In the genomic region with DNA sequence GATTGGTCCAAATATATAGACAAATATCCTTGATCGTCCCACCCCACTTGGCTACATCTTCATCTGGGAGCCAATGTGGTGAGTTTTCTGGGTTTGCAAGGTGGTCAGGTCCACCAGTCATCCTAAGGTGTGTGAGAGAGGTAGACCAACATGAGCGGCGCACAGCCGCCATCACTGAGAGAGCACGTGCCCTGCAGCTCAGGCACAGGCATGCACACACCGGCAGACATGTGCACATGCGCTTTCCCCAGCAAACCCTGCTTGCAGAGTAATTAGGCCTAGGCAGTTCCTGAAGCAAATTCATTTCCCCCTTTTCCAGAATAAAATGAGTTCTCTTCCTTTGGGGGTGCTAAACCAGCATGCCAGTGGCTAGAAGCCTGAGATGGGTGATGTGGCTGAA, we compare ENCODE assay signal across 14 mouse cellular contexts. TPM values are rescaled to one million over a fixed set of nuclear protein-coding genes. Genes with fewer than 3 reads are reported as not detected.
DNase-seq lines count a peak whose midpoint lies in the region; ATAC-seq and TF ChIP-seq lines count a peak whose summit lies in the region.
"Had no signal": no experiment of that assay in that cellular context is flagged by ENCODE, and none has a peak within 500 bp of the region (broad histone marks: within the 10 kb centered on the region; RNA-seq: fewer than 3 reads in every experiment).

No protein-coding gene starts in this region.

- peaks cover 76% of the 10 kb centered on the region for H3K4me1 ChIP-seq in heart, embryonic 10.5 days
- peaks cover 17% of the 10 kb centered on the region for H3K4me1 ChIP-seq in megakaryocyte, embryonic 14.5 days
- peaks cover 34% of the 10 kb centered on the region for H3K4me1 ChIP-seq in hindbrain, embryonic 16.5 days (ENCODE audit: control insufficient read depth, insufficient read depth, low read depth, low read length)
- peaks cover 15% of the 10 kb centered on the region for H3K4me1 ChIP-seq in midbrain, postnatal 0 days (ENCODE audit: insufficient read depth, low read length)

- no peaks in the 10 kb centered on the region for H3K36me3 ChIP-seq in heart, embryonic 10.5 days
- H3K36me3 ChIP-seq in megakaryocyte, embryonic 14.5 days (replicated peaks; ENCODE audit: low read length): no peaks in the 10 kb centered on the region
- no peaks in the 10 kb centered on the region for H3K36me3 ChIP-seq in hindbrain, embryonic 16.5 days (ENCODE audit: control insufficient read depth, insufficient read depth, low read length)
- no peaks in the 10 kb centered on the region for H3K36me3 ChIP-seq in midbrain, postnatal 0 days (ENCODE audit: insufficient read depth, low read length)
- H3K36me3 ChIP-seq: embryonic facial prominence, embryonic 12.5 days; liver, embryonic 13.5 days; neural tube, embryonic 12.5 days; stomach, embryonic 15.5 days had no signal

- no peak for DNase-seq in heart, embryonic 10.5 days (ENCODE audit: low spot score)
- DNase-seq in heart, adult 18-20 months: no peak
- DNase-seq in midbrain, postnatal 0 days (ENCODE audit: low spot score): peak; percentile 63
- DNase-seq in layer of hippocampus, postnatal 36 days: no peak
- no peak for DNase-seq in thymus, postnatal 14 days
- DNase-seq: adrenal gland, postnatal 25 days; B cell, adult 2 months; liver, embryonic 13.5 days had no signal

- H3K4me3 ChIP-seq in heart, embryonic 10.5 days: no peak overlapping the region
- H3K4me3 ChIP-seq in megakaryocyte, embryonic 14.5 days (replicated peaks): peak overlapping the region; percentile 21
- H3K4me3 ChIP-seq in hindbrain, embryonic 16.5 days (ENCODE audit: low read length): no peak overlapping the region
- no peak overlapping the region for H3K4me3 ChIP-seq in midbrain, postnatal 0 days (ENCODE audit: low read depth, low read length)
- H3K4me3 ChIP-seq: embryonic facial prominence, embryonic 12.5 days; liver, embryonic 13.5 days; neural tube, embryonic 12.5 days; stomach, embryonic 15.5 days had no signal

- no peak for ATAC-seq in megakaryocyte, adult 5-6 weeks (ENCODE audit: poor library complexity, severe bottlenecking)
- ATAC-seq in hindbrain, embryonic 16.5 days: peak; percentile 52; the same call in 1 of the 2 replicates
- ATAC-seq in midbrain, postnatal 0 days (ENCODE audit: low FRiP score): peak; percentile 38; the same call in 1 of the 2 replicates

- 81% methylated on average over 7 of the region's 7 CpGs for WGBS in heart, embryonic 10.5 days
- 73% methylated on average over 7 of the region's 7 CpGs for WGBS in hindbrain, embryonic 16.5 days
- WGBS in midbrain, postnatal 0 days: 51% methylated on average over 7 of the region's 7 CpGs

- 0 out of 2 replicates have a peak overlapping the region, but pooled peaks have one; percentile 17 for H3K27ac ChIP-seq in heart, embryonic 10.5 days
- H3K27ac ChIP-seq in hindbrain, embryonic 16.5 days (ENCODE audit: low read depth, low read length): peak overlapping the region; percentile 58
- H3K27ac ChIP-seq in midbrain, postnatal 0 days (ENCODE audit: low read depth, low read length): peak overlapping the region; percentile 57
- H3K27ac ChIP-seq: embryonic facial prominence, embryonic 12.5 days; liver, embryonic 13.5 days; neural tube, embryonic 12.5 days; stomach, embryonic 15.5 days had no signal

- no peaks in the 10 kb centered on the region for H3K9me3 ChIP-seq in heart, embryonic 10.5 days
- H3K9me3 ChIP-seq in megakaryocyte, embryonic 14.5 days: no peaks in the 10 kb centered on the region
- no peaks in the 10 kb centered on the region for H3K9me3 ChIP-seq in hindbrain, embryonic 16.5 days (ENCODE audit: control insufficient read depth, low read length)
- H3K9me3 ChIP-seq in midbrain, postnatal 0 days (ENCODE audit: low read length): no peaks in the 10 kb centered on the region
- H3K9me3 ChIP-seq: embryonic facial prominence, embryonic 12.5 days; liver, embryonic 13.5 days; neural tube, embryonic 12.5 days; stomach, embryonic 15.5 days had no signal

- H3K9ac ChIP-seq in hindbrain, embryonic 16.5 days (ENCODE audit: low read depth, low read length): peak overlapping the region; percentile 52
- H3K9ac ChIP-seq in midbrain, postnatal 0 days (replicated peaks; ENCODE audit: low read length, poor library complexity, severe bottlenecking): 0 out of 2 replicates have a peak overlapping the region, but pooled peaks have one; percentile 19
- H3K9ac ChIP-seq: embryonic facial prominence, embryonic 12.5 days; liver, embryonic 13.5 days; neural tube, embryonic 12.5 days; stomach, embryonic 15.5 days had no signal

- TF ChIP-seq CTCF in midbrain, postnatal 0 days (IDR thresholded peaks at IDR 0.05): no peak

- peaks cover 32% of the 10 kb centered on the region for H3K27me3 ChIP-seq in heart, embryonic 10.5 days (ENCODE audit: insufficient read depth, poor library complexity, severe bottlenecking)
- H3K27me3 ChIP-seq in megakaryocyte, embryonic 14.5 days (replicated peaks): peaks cover 41% of the 10 kb centered on the region
- H3K27me3 ChIP-seq in hindbrain, embryonic 16.5 days (replicated peaks; ENCODE audit: control insufficient read depth, insufficient read depth, low read length): no peaks in the 10 kb centered on the region
- H3K27me3 ChIP-seq in midbrain, postnatal 0 days (ENCODE audit: insufficient read depth, low read length): no peaks in the 10 kb centered on the region
- H3K27me3 ChIP-seq: stomach, embryonic 15.5 days had no signal

- H3K4me2 ChIP-seq in hindbrain, embryonic 16.5 days (ENCODE audit: low read length): peak overlapping the region; percentile 42; the same call in 1 of the 2 replicates
- no peak overlapping the region for H3K4me2 ChIP-seq in midbrain, postnatal 0 days (ENCODE audit: low read depth, low read length, poor library complexity, severe bottlenecking)
- H3K4me2 ChIP-seq: liver, embryonic 13.5 days had no signal

RNA-seq across cellular contexts. Expression of a gene that starts 55.8 kb away (rescaled TPM):
- polyA plus RNA-seq in heart, embryonic 10.5 days (2016; fragmentation: Nextera tagmentation; extraction: Ambion mirVana): 127 and 143 TPM in 2 replicates
- total RNA-seq in heart, adult 18-20 months (2021): 10 to 100 TPM; 54.4 to 59.6 TPM
- polyA plus RNA-seq in megakaryocyte, embryonic 14.5 days (2012; ENCODE audit: insufficient read depth, low replicate concordance): 10.0 and 11.0 TPM in 2 replicates
- total RNA-seq in megakaryocyte, adult 5-6 weeks (2015): 37.2 and 37.6 TPM in 2 replicates
- 126 and 129 TPM in 2 replicates for total RNA-seq in megakaryocyte, adult 5-6 weeks (2017)
- 50.8 and 69.0 TPM in 2 replicates for polyA plus RNA-seq in hindbrain, embryonic 16.5 days (2015; fragmentation: Nextera tagmentation; extraction: Ambion mirVana)
- 35.9 and 47.6 TPM in 2 replicates for total RNA-seq in midbrain, postnatal 0 days (2014; rRNA removed)
- 43.8 TPM in 2 replicates for polyA plus RNA-seq in midbrain, postnatal 0 days (2015; fragmentation: Nextera tagmentation; extraction: Ambion mirVana)
- total RNA-seq in layer of hippocampus, postnatal 36 days (2021): 10 to 100 TPM; 58.5 to 60.8 TPM

RNA-seq across cellular contexts. Expression of a gene that starts 56.0 kb away (rescaled TPM):
- polyA plus RNA-seq in heart, embryonic 10.5 days (2016; fragmentation: Nextera tagmentation; extraction: Ambion mirVana): 13.6 and 15.3 TPM in 2 replicates
- 1 to 10 TPM; 5.9 to 7.2 TPM for total RNA-seq in heart, adult 18-20 months (2021)
- polyA plus RNA-seq in megakaryocyte, embryonic 14.5 days (2012; ENCODE audit: insufficient read depth, low replicate concordance): 0.43 and 1.8 TPM in 2 replicates
- 1.9 and 4.9 TPM in 2 replicates for total RNA-seq in megakaryocyte, adult 5-6 weeks (2015)
- total RNA-seq in megakaryocyte, adult 5-6 weeks (2017): 6.5 and 12.7 TPM in 2 replicates
- 17.5 and 18.8 TPM in 2 replicates for polyA plus RNA-seq in hindbrain, embryonic 16.5 days (2015; fragmentation: Nextera tagmentation; extraction: Ambion mirVana)
- 11.0 and 16.7 TPM in 2 replicates for total RNA-seq in midbrain, postnatal 0 days (2014; rRNA removed)
- polyA plus RNA-seq in midbrain, postnatal 0 days (2015; fragmentation: Nextera tagmentation; extraction: Ambion mirVana): 15.2 and 16.8 TPM in 2 replicates
- total RNA-seq in layer of hippocampus, postnatal 36 days (2021): 10 to 100 TPM; 12.8 to 14.4 TPM
